Mouse (Mus musculus): ENCODE measurements around the gene Atxn7.

The Atxn7 gene

GRCm38 (mm10) chr14:14064486-14065141 is 103.4 kb downstream of the Atxn7 start:
- no peak for DNase-seq (ENCODE audit: low spot score)

GRCm38 (mm10) chr14:14065142-14065498 is 103.9 kb downstream of the Atxn7 start:
- DNase-seq (ENCODE audit: low spot score): no peak

- DNase-seq (ENCODE audit: low spot score): no peak
These were observed 105.0 kb downstream of the Atxn7 start for GRCm38 (mm10) chr14:14066241-14066640.

GRCm38 (mm10) chr14:14067648-14068472 is 106.6 kb downstream of the Atxn7 start:
- peak; percentile 13 for DNase-seq (ENCODE audit: low spot score)

GRCm38 (mm10) chr14:14068553-14068952 is 107.3 kb downstream of the Atxn7 start:
- no peak for DNase-seq (ENCODE audit: low spot score)

GRCm38 (mm10) chr14:14070541-14071315 is 109.5 kb downstream of the Atxn7 start:
- no peak for DNase-seq (ENCODE audit: low spot score)

- no peak for DNase-seq (ENCODE audit: low spot score)
These were observed 110.2 kb downstream of the Atxn7 start for GRCm38 (mm10) chr14:14071456-14071855.

GRCm38 (mm10) chr14:14080604-14081194 is 119.5 kb downstream of the Atxn7 start:
- no peak for DNase-seq (ENCODE audit: low spot score)

- DNase-seq (ENCODE audit: low spot score): no peak
These were observed 122.6 kb downstream of the Atxn7 start for GRCm38 (mm10) chr14:14083811-14084210.

- no peak for DNase-seq (ENCODE audit: low spot score)
These were observed 125.5 kb downstream of the Atxn7 start for GRCm38 (mm10) chr14:14086711-14087263.

GRCm38 (mm10) chr14:14087348-14087747 is 126.1 kb downstream of the Atxn7 start:
- DNase-seq (ENCODE audit: low spot score): no peak

- no peak for DNase-seq (ENCODE audit: low spot score)
These were observed 127.0 kb downstream of the Atxn7 start for GRCm38 (mm10) chr14:14088016-14088791.

- DNase-seq (ENCODE audit: low spot score): no peak
These were observed 129.3 kb downstream of the Atxn7 start for GRCm38 (mm10) chr14:14090571-14090970.

- DNase-seq (ENCODE audit: low spot score): peak; percentile 85
These were observed 137.2 kb downstream of the Atxn7 start for GRCm38 (mm10) chr14:14098330-14098980.

- DNase-seq (ENCODE audit: low spot score): no peak
These were observed 139.6 kb downstream of the Atxn7 start for GRCm38 (mm10) chr14:14100773-14101280.

GRCm38 (mm10) chr14:14101296-14101695 is 140.1 kb downstream of the Atxn7 start:
- DNase-seq (ENCODE audit: low spot score): no peak

GRCm38 (mm10) chr14:14104213-14104929 is 143.1 kb downstream of the Atxn7 start:
- DNase-seq (ENCODE audit: low spot score): no peak

GRCm38 (mm10) chr14:14104930-14105318 is 143.7 kb downstream of the Atxn7 start:
- DNase-seq (ENCODE audit: low spot score): no peak

GRCm38 (mm10) chr14:14110710-14111109 is 149.5 kb downstream of the Atxn7 start:
- DNase-seq (ENCODE audit: low spot score): no peak
